Mouse (Mus musculus) CD4-positive, CD25-positive, alpha-beta regulatory T cell (primary cell): Measurements from ENCODE around the gene Olfr2. TPM values are rescaled to one million over a fixed set of nuclear protein-coding genes. Genes with fewer than 3 reads are reported as not detected.

Experiments
- polyA plus RNA-seq: library from polyadenylated mRNA; unstranded; fragments of 100-300 nt; shearing (Covaris generic); gene quantifications from one replicate; pipeline ENCODE4 v1.2.1, GENCODE M21; 2017

Olfr2 gene
- not detected for polyA plus RNA-seq

DNA sequence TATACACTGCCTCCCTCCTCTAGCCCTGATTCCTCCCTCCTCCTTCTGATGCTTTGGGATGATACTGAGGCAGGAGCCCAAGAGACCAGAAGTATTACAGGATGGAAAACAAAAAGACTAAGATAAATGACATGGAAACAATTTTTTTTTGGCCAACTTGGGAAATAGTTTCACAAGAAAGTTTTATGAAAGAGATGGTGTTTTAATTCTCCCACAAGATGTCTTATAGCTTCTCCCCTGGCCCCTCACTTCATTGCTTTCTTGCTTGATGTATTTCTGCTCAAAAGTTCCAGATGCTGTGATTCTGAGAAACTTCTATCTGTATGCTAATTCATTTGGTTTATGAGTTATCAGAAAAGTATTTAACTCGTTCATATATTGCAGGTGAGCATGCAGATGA lies at the start of gene Olfr2:
Olfr2 (minus strand) TSS at position 101 of the 400 bp plus-strand sequence.

DNA sequence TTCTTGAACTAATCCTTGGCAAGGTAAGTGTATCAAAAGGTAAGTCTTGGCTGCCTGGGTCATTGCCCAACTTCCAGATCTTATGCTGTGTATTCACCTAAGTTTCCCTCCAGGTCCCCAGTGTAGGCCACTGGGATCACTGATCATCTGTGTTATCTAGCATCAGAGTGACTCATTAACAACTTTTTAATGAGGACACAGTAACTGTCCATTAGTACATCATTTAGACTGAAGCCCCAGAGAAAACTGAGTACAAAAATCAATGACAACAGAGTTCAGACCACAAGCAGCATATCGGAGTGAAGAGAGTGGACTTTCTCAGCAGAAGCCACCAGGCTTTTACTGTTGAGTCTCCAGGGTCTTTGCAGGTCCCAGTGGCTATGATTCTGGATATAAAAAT lies 25.0 kb upstream of the Olfr2 start, which contains the start of gene Olfr713:
Olfr713 (plus strand) TSS at position 301 of the 400 bp plus-strand sequence.

DNA sequence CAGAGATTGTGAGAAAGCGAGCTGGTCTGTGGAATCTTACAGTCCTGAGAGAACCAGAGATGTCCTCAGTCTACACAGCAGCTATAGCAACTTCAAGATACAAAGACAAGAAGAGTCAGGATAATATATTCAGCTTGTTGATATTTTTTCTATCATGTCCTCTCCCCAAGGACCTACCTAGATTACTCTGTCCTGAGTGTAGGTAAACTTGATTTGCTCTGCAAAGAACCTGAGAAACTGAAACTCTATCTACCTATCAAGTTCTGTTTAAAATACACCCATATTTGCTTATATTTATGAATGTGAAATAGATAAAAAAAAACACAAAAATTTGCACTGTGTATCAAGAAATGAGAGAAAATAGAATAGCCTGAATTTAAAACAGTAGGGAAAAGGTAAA lies 30.5 kb downstream of the Olfr2 start, which contains the start of gene Olfr711:
Olfr711 (minus strand) TSS at position 101 of the 400 bp plus-strand sequence.

DNA sequence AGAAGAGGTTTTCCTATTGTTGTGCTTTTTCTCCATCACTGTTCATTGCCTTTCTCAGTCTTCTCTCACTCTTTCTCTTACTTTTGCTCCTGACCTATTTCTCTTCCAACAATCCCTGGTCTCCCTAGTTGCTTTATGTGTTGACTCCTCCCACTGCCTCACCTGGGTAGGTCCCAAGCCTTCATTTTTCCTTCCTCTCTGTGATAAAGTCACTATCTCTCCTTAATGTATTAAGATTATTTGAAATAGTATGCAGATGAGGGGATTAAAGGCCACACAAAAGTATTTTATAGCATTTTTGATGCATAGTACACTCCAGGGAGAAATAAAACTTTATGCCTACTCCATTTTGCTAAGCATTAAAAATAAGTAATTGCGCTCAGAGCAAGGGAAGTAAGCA lies 42.0 kb downstream of the Olfr2 start, which contains the start of gene Olfr6:
Olfr6 (minus strand) TSS at position 101 of the 400 bp plus-strand sequence.

DNA sequence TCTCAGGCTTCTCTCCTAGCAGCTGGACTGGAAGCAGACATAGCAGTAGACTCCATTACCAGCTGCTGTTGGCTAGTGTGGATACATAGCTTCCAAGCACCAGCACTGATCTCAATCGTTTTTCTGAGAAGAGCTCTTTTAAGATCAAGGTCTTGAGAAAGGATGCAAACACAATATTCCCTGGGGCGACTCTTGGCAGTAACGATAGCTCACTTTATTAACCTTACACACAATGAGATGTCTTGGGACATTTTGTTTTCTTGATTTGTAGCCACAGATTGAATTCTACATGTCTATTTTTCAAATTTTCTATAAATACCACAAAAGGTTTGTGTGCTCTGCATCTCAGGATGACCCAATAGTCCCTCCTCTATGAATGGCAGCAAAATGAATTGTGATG lies 57.7 kb downstream of the Olfr2 start, which contains the start of gene Olfr710:
Olfr710 (minus strand) TSS at position 101 of the 400 bp plus-strand sequence.

Other genes with a start within 250 kb of the Olfr2 start
- gene Olfr699, start 212.9 kb downstream of the Olfr2 start, polyA plus RNA-seq, result not detected
- not detected for gene Olfr700, start 197.2 kb downstream of the Olfr2 start, polyA plus RNA-seq
- gene Olfr701, start 191.9 kb downstream of the Olfr2 start, polyA plus RNA-seq, result not detected
- not detected for gene Olfr702, start 172.2 kb downstream of the Olfr2 start, polyA plus RNA-seq
- not detected for gene Olfr703, start 162.7 kb downstream of the Olfr2 start, polyA plus RNA-seq
- gene Olfr704, start 142.9 kb downstream of the Olfr2 start, polyA plus RNA-seq, result not detected
- gene Olfr705, start 129.2 kb downstream of the Olfr2 start, polyA plus RNA-seq, result not detected
- not detected for gene Olfr706, start 117.9 kb downstream of the Olfr2 start, polyA plus RNA-seq
- gene Olfr707, start 104.8 kb downstream of the Olfr2 start, polyA plus RNA-seq, result not detected
- not detected for gene Olfr1532-ps1, start 98.1 kb downstream of the Olfr2 start, polyA plus RNA-seq
- gene Olfr709-ps1, start 73.9 kb downstream of the Olfr2 start, polyA plus RNA-seq, result not detected
- not detected for gene Olfr710, start 57.8 kb downstream of the Olfr2 start, polyA plus RNA-seq
- gene Olfr6, start 42.1 kb downstream of the Olfr2 start, polyA plus RNA-seq, result 0.19 TPM
- gene Olfr711, start 30.6 kb downstream of the Olfr2 start, polyA plus RNA-seq, result not detected
- not detected for gene Olfr713, start 25.1 kb upstream of the Olfr2 start, polyA plus RNA-seq
- gene Olfr714, start 64.9 kb upstream of the Olfr2 start, polyA plus RNA-seq, result not detected
- not detected for gene Olfr17, start 87.1 kb upstream of the Olfr2 start, polyA plus RNA-seq
- gene Olfr715b, start 104.3 kb upstream of the Olfr2 start, polyA plus RNA-seq, result not detected
- gene Olfr715, start 125.0 kb upstream of the Olfr2 start, polyA plus RNA-seq, result 0.05 TPM
- 0.07 TPM for gene Olfr716, start 132.3 kb upstream of the Olfr2 start, polyA plus RNA-seq
- gene Nlrp14, start 160.9 kb upstream of the Olfr2 start, polyA plus RNA-seq, result not detected
- not detected for gene Rbmxl2, start 203.4 kb upstream of the Olfr2 start, polyA plus RNA-seq